Mouse (Mus musculus): ENCODE measurements at regions not wholly inside any gene's neighbourhood (a gene's known extent, or its start where the extent isn't known, plus 50 kb on each side); places are given as distances from the start of the nearest gene placed in this dataset.
A peak's percentile ranks its signal among the peaks of the same experiment; 100 is the strongest.

DNA sequence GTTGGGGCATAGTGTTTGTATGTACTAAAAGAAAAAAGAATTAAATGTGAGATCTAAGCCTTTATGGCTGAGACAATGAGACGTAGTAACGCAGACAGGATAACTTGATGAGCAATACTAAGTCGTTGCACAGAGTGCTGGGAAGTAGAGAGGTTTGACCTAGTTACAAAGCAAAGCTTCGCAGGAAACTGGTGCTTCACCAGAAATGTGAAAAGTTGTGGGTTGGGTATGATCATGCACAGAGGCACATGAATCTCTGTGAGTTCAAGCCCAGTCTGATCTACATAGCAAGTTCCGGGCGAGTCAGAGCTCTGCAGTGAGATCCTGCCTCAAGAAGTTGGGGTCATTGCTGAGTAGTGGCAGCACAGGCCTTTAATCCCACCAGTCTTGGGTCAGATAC lies 65.3 kb upstream of the Jmy start:
- DNase-seq, result no peak

DNA sequence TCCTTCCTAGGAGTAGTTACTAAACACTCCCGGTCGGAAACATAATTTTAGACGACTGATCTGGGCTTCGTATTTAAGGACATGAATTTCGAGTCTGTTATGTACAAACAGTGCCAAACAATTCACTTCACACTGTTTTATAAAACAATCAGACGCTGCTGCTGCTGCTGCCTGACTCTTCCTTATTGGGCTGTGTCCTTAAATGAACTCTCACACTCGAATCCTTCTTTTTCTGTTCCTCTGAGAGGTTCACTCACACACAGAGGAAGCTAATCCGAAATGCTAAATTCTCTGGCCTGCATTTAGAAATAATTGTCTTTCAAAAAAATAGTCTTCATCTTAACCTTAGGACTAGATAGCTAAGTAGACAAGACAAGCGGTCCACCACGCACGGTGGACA lies 64.5 kb upstream of the Jmy start:
- no peak for DNase-seq

- DNase-seq, result no peak
Measured at GRCm38 (mm10) chr13:93560282-93560681, 60.7 kb upstream of the Jmy start.

DNA sequence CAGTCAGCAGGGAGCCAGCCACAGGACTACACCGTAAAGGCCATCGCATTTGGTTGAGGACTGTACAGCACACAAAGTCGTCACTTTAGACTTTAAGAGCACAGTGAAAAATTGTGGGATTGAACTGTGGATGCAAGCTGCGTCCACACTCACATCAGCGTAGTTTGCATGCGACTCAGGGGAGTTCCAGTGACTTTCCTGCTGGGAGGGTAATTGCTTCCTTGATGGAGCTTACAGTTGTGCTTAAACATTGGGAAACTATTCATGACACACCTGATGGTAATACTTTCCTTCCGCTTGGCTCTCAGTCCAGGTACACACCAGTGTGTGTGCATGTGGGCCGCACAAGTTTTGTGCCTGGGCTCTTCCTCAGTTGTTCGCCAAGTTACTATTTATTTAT lies 59.0 kb upstream of the Jmy start:
- DNase-seq, result no peak

GRCm38 (mm10) chr13:93556119-93556518 lies 56.5 kb upstream of the Jmy start:
- no peak for DNase-seq

- DNase-seq, result no peak
Measured at GRCm38 (mm10) chr13:93554901-93555300, 55.3 kb upstream of the Jmy start.

DNA sequence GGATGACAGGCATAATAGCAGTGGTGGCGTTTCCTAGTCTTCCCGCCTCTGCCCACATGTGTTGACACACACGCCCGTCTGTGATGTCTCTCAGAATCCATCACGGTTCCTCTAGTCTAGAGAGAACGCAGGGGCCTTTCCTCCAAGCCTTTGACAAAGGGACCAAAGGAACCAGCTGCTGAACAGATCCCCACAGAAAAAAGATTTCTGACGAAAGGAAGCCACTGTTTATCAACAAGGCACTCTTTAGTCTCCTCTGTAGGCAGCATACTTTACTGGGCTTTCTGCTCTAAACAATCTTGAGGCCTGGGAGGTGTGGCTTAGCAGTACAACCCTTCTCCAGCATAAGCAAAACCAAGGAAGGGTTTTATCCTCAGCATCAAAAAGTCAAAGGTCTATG lies 54.3 kb upstream of the Jmy start:
- no peak for DNase-seq

GRCm38 (mm10) chr13:93553271-93553670 lies 53.7 kb upstream of the Jmy start:
- no peak for DNase-seq

DNA sequence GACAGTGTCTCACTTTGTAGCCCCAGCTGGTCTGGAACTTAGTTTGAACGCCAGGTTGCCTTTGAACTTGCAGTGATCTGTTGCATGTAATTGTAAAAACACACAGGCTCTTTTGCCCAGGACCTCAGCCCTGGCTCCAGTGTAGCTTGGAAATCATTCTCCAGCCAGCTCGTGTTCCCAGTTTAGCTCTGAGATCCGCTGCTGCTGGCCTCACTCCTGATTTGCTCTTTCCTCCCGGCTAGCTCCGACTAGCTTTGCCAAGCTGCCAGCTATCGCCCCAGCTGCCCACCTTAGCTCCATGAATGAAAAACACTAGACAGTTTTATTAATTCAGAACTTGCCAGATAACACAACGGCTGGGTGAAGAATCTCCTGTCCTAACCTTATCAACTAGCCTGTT lies 50.7 kb upstream of the Jmy start:
- DNase-seq, result peak; percentile 9

Data from cerebellum, adult 8-10 months (tissue).